Mouse (Mus musculus): ENCODE results near the gene Rnd1. TPM values are rescaled to one million over a fixed set of nuclear protein-coding genes. Genes with fewer than 3 reads are reported as not detected.

The Rnd1 gene
- polyA plus RNA-seq, 1 experiment from 2014 or later: 12.7 TPM

DNA sequence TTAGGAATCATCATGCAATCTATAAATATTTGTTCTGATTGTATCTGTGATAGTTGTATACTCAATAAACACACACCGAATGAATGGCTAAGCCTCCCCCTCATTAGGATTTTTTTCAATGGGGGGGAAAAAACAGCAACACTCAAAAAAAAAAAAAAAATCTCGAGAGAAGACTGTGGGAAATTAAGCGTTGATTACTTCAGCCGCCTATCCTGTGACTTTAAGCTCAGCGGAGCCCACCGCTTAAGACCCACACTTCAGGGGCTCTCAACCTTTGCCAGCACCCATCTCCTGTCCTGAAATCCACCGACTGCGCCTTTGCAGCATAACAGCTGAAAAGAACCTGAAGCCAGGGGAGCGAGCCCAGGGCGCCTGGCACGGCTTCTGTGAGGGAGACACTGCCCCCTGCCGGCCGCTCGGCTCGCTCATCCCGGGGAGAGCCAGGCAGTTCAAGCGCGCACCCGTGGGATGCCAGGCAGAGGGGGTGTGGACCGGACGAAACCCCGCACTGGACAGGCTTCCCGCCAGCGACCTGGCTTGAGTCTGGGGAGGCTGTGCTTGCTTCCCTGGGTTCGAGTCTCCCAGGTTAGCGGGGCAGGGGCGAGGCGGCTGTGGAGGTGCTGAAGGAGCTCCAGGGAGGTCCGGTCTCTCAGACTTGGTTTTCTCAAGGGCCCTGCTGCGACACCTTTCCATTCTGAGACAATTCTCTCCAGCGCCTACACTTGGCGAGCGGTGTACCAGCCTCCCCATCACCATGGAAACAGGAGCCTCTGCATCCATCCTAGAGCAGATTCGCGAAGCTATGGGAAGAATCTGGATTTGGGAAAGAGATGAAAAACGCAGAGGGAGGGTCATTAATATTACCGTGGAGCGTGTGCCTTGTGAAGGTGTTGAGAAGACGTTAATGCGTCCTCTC lies 22.2 kb upstream of the Rnd1 start:
- peak overlapping the region; percentile 19 for H3K27ac ChIP-seq
- H3K4me2 ChIP-seq (replicated peaks): peak overlapping the region; percentile 64
- H3K9me3 ChIP-seq: no peaks in the 10 kb centered on the region
- no peaks in the 10 kb centered on the region for H3K36me3 ChIP-seq
- WGBS: 5% methylated on average over 40 of the region's 40 CpGs
- peaks cover 13% of the 10 kb centered on the region for H3K4me1 ChIP-seq (replicated peaks)
- peak overlapping the region; percentile 56; the same call in 1 of the 2 replicates for H3K9ac ChIP-seq (replicated peaks)
- peak; percentile 93 for ATAC-seq
- H3K4me3 ChIP-seq (replicated peaks): peak overlapping the region; percentile 40
- H3K27me3 ChIP-seq: peaks cover 41% of the 10 kb centered on the region

DNA sequence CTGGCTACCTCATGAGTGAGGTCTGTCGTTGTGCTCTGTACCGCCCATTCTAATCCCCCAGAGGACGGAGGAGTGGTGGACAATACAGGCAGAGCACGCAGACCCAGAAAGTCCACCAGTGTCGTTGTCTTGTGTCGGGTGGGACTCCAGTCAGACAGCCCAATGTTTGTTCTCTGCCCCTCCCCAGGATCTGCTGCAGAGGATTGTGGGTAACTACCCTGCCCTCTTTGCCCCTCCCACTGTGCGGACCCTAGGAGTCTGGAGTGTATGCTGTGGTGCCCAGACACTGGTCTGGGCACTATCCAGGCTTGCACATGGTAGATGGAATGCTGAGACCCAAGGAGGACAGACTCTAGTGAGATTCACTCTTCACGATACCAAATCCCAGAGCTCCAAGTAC lies 19.0 kb upstream of the Rnd1 start:
- 51% methylated on average over 8 of the region's 8 CpGs for WGBS
- no peak for ATAC-seq

DNA sequence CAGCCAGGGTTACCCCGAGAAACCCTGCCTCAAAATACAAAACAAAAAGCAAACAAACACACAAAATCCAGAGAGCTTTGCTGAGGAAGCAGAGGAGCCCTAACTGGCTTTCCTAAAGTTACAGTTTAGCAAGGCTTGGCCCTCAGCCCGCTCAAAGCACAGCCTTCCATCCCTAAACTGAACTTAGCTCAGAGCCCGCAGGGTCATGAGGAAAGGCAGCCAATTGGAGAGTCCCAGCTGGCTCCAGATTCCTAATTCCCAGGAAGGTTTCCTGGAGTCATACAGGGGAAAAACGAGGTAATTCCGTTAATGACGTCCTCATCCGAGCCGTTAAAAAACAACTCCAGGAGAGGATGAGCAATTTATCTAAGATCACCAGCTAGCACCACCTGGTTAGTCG lies 18.5 kb upstream of the Rnd1 start:
- Histone ChIP-seq H3K9me3 (no peaks in the 10 kb centered on the region), H3K27ac (no peak overlapping the region), H3K4me1 (replicated peaks) (peaks cover 30% of the 10 kb centered on the region), H3K36me3 (no peaks in the 10 kb centered on the region), H3K4me2 (replicated peaks) (no peak overlapping the region), H3K9ac (replicated peaks) (no peak overlapping the region), H3K4me3 (replicated peaks) (no peak overlapping the region), H3K27me3 (peaks cover 10% of the 10 kb centered on the region)
- WGBS: 64% methylated on average over 9 of the region's 9 CpGs
- ATAC-seq: no peak

More for the DNA sequence above, 19.0 kb upstream of the Rnd1 start:
- peaks cover 25% of the 10 kb centered on the region for H3K4me1 ChIP-seq (replicated peaks)
- peaks cover 15% of the 10 kb centered on the region for H3K27me3 ChIP-seq
- no peak overlapping the region for H3K4me2 ChIP-seq (replicated peaks)
- H3K36me3 ChIP-seq: no peaks in the 10 kb centered on the region
- H3K9ac ChIP-seq (replicated peaks): no peak overlapping the region
- H3K9me3 ChIP-seq: no peaks in the 10 kb centered on the region
- no peak overlapping the region for H3K27ac ChIP-seq
- no peak overlapping the region for H3K4me3 ChIP-seq (replicated peaks)

DNA sequence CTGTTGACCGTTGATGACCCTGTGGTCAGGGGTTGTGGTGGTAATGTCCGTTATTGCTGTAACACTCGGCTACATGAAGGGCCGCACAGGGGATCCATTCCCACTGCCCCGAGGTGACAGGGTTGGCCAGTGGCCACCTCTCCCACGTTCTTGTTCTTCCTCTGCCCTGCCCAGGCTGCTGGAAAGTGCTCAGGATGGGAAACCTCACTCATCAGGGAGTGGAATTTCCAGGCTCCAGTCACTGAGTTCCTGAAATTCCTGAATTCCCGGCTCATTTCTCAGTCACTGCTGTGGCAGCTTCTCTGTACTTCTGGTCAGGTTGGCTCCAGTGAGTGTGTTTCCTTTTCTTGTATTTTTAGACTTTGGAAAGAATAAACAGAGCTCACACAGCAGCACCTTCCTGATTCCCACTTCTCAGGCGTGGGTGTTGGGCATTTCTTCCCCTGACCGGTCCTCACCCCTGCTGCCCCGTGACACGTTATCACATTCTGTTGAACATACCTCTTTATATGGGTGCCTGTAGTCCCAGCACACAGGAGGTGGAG lies 15.0 kb upstream of the Rnd1 start:
- Histone ChIP-seq H3K4me1 (replicated peaks) (peaks cover 31% of the 10 kb centered on the region), H3K4me2 (replicated peaks) (no peak overlapping the region), H3K9me3 (no peaks in the 10 kb centered on the region), H3K27ac (0 out of 2 replicates have a peak overlapping the region, but pooled peaks have one; percentile 63), H3K9ac (replicated peaks) (no peak overlapping the region), H3K4me3 (replicated peaks) (no peak overlapping the region), H3K27me3 (no peaks in the 10 kb centered on the region), H3K36me3 (no peaks in the 10 kb centered on the region)
- no peak for ATAC-seq
- 52% methylated on average over 11 of the region's 11 CpGs for WGBS

DNA sequence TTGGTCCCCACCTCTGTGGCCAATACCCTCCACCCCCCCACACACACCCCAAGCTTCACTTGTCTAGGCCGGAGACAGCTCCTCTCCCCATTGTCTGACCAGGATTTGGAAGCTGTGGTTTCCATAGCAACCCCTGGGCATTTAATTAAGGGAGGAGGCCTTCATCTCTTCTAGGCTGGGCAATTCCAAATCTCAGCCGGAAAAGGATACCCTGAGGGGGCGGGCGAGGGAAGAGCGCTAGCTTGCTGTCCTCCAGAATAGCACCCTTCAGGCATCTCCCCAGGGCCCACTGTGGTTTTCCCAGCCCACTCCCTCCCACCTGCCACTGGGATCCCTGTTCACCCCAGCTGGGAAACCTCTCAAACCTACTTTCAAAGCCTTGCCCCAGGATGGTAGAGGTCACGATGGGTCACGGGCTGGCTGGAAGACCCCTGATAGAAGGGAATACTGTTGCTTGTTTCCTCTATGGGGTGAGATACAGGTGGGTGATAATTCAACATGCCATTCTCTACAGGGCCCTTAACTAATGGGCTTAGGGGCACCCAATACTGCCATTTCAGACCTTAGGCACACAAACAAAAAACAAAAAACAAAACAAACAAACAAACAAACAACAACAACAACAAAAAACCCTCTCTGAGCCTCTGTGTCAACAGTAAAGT lies 14.4 kb upstream of the Rnd1 start:
- ATAC-seq: peak; percentile 87
- peaks cover 31% of the 10 kb centered on the region for H3K4me1 ChIP-seq (replicated peaks)
- H3K36me3 ChIP-seq: no peaks in the 10 kb centered on the region
- peak overlapping the region; percentile 63 for H3K27ac ChIP-seq
- H3K9me3 ChIP-seq: no peaks in the 10 kb centered on the region
- no peaks in the 10 kb centered on the region for H3K27me3 ChIP-seq
- H3K9ac ChIP-seq (replicated peaks): 0 out of 2 replicates have a peak overlapping the region, but pooled peaks have one; percentile 26
- H3K4me2 ChIP-seq (replicated peaks): peak overlapping the region; percentile 17
- WGBS: 2% methylated on average over 7 of the region's 7 CpGs
- H3K4me3 ChIP-seq (replicated peaks): no peak overlapping the region

DNA sequence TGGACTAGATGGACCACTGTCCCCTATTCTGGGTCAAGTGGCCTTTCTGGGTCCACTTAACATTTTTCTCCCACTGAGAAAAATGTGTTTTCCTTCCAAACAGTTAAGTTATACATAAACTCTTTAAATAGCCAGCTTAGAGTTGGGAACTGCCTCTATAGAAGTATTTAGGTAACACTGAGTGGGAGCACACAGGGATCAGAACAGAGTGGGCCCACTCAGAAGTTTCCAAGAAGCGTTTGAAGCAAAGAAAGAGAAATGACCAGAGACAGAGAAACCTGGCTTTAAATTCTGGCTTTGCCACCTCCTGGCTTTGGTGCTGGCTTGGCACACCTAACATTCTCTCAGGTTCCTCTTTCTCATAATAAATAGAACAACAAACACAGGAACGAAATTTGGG lies 12.4 kb upstream of the Rnd1 start:
- Histone ChIP-seq H3K27ac (no peak overlapping the region), H3K27me3 (no peaks in the 10 kb centered on the region), H3K36me3 (no peaks in the 10 kb centered on the region), H3K4me2 (replicated peaks) (no peak overlapping the region), H3K9ac (replicated peaks) (no peak overlapping the region), H3K9me3 (no peaks in the 10 kb centered on the region), H3K4me1 (replicated peaks) (peaks cover 31% of the 10 kb centered on the region), H3K4me3 (replicated peaks) (no peak overlapping the region)
- 85% methylated on average over 2 of the region's 2 CpGs for WGBS
- ATAC-seq: no peak

DNA sequence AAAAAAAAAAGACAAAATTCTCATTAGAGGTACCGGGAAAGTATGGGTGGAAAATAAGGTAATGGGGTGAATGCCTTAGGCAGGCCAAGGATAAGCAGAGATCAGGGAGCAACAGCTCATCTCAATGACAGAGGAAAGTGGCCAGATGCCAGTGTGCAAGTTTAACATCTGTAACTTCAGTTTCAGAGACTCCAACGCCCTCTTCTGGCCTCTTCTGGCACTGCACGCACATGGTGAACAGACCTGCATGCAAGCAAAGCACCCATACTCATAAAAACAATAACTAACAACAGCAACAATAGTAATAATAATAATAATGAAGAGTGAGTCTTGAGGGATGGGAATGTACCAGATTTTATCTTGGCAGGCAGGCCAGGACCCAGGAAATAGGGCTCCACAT lies 8.7 kb upstream of the Rnd1 start:
- peaks cover 15% of the 10 kb centered on the region for H3K4me1 ChIP-seq (replicated peaks)
- no peak for ATAC-seq
- no peaks in the 10 kb centered on the region for H3K27me3 ChIP-seq
- no peak overlapping the region for H3K4me3 ChIP-seq (replicated peaks)
- H3K4me2 ChIP-seq (replicated peaks): no peak overlapping the region
- H3K27ac ChIP-seq: no peak overlapping the region
- WGBS: 71% methylated on average over 3 of the region's 3 CpGs
- no peaks in the 10 kb centered on the region for H3K9me3 ChIP-seq
- no peak overlapping the region for H3K9ac ChIP-seq (replicated peaks)
- no peaks in the 10 kb centered on the region for H3K36me3 ChIP-seq

DNA sequence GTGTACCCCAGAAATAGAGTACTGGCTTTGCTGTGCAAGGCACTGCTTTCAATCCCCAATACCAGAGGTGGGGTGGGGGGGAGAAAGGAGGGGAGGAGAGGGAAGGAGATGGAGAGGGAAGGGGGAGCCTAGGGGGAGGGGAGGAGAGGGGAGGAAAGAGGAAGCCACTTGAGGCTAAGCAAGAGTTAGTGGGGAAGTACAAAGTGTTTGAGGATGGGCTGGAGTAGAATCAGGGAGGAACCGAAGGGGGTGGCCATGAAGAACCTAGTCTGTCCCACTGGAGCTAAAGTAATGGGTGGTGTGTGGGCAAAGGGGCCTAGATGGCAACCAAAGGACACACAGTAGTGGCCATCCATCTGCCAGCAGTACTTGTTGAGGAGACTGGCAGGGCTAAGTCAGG lies 6.5 kb upstream of the Rnd1 start:
- no peak overlapping the region for H3K9ac ChIP-seq (replicated peaks)
- H3K4me2 ChIP-seq (replicated peaks): no peak overlapping the region
- 92% methylated on average over 1 of the region's 1 CpGs for WGBS
- no peak overlapping the region for H3K27ac ChIP-seq
- H3K4me1 ChIP-seq (replicated peaks): 0 out of 2 replicates have a peak, but pooled peaks cover 1% of the 10 kb centered on the region
- no peak overlapping the region for H3K4me3 ChIP-seq (replicated peaks)
- H3K27me3 ChIP-seq: 0 out of 2 replicates have a peak, but pooled peaks cover under 1% of the 10 kb centered on the region
- no peaks in the 10 kb centered on the region for H3K9me3 ChIP-seq
- no peak for ATAC-seq
- H3K36me3 ChIP-seq: no peaks in the 10 kb centered on the region

DNA sequence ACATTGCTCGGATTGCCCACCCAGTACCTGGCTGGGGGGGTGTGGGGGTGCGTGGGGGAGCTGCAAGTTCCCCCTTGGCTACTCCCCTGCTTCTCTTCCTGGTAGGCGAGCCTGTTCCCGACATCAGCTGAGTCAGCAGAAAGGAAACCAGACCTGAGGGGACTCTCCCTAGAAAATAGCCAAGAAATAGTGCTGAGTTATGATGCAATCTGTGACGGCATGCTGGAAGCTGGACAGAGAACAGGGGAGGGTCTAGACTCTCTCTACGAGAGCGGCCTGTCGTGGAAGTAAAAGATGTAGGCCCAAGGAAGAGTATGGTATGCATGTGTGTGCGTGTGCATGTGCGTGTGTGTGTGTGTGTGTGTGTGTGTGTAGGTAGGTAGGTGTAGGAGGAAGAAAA lies 5.9 kb upstream of the Rnd1 start:
- Histone ChIP-seq H3K9ac (replicated peaks) (no peak overlapping the region), H3K9me3 (no peaks in the 10 kb centered on the region), H3K36me3 (no peaks in the 10 kb centered on the region), H3K4me3 (replicated peaks) (no peak overlapping the region), H3K4me1 (replicated peaks) (no peaks in the 10 kb centered on the region), H3K4me2 (replicated peaks) (no peak overlapping the region), H3K27ac (no peak overlapping the region), H3K27me3 (0 out of 2 replicates have a peak, but pooled peaks cover 4% of the 10 kb centered on the region)
- WGBS: 75% methylated on average over 10 of the region's 10 CpGs
- no peak for ATAC-seq

DNA sequence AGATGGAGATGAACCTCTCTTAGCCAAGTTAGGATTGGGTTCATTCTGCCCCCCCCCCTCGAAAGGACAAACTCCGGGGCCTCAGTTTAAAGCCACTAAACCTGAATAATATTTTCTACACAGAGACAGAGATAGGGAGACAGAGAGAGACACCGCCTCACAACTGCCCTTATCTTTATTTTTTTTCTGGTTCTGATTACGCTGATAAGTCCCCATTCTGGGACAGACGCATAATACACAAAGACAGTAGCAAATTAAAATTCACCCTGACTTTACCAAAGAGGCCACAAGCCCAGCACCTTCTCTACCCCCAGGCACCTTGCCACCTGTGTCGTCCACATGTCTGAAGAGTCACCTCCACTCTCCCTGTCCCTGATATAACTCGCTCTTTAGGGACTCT lies 4.4 kb upstream of the Rnd1 start:
- no peak overlapping the region for H3K4me2 ChIP-seq (replicated peaks)
- no peak overlapping the region for H3K27ac ChIP-seq
- no peak overlapping the region for H3K4me3 ChIP-seq (replicated peaks)
- no peaks in the 10 kb centered on the region for H3K9me3 ChIP-seq
- 83% methylated on average over 7 of the region's 7 CpGs for WGBS
- no peak overlapping the region for H3K9ac ChIP-seq (replicated peaks)
- H3K27me3 ChIP-seq: 0 out of 2 replicates have a peak, but pooled peaks cover 4% of the 10 kb centered on the region
- ATAC-seq: no peak
- peaks cover 12% of the 10 kb centered on the region for H3K4me1 ChIP-seq (replicated peaks)
- H3K36me3 ChIP-seq: no peaks in the 10 kb centered on the region

DNA sequence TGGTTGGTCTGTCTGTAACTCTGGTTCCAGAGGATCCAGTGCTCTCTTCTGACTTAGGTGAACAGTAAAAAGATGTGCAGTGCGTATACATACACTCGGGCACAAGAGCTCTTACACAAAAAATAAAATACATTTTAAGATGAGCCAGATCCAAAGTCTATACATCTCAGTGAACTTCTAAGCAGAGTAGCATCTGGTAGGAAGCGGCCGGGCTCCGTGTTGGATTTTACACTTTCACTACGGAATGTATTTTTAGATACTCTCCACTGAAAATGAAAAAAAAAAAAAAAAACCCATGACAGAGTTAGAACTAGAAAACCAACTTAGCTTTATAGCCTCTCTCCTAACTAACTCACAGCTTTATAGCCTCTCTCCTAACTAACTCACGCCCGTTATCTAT lies 3.4 kb upstream of the Rnd1 start:
- no peaks in the 10 kb centered on the region for H3K9me3 ChIP-seq
- H3K4me1 ChIP-seq (replicated peaks): peaks cover 21% of the 10 kb centered on the region
- no peak for ATAC-seq
- no peak overlapping the region for H3K4me3 ChIP-seq (replicated peaks)
- 0 out of 2 replicates have a peak, but pooled peaks cover 9% of the 10 kb centered on the region for H3K27me3 ChIP-seq
- H3K27ac ChIP-seq: no peak overlapping the region
- no peak overlapping the region for H3K4me2 ChIP-seq (replicated peaks)
- H3K36me3 ChIP-seq: no peaks in the 10 kb centered on the region
- WGBS: 94% methylated on average over 8 of the region's 8 CpGs
- H3K9ac ChIP-seq (replicated peaks): no peak overlapping the region

DNA sequence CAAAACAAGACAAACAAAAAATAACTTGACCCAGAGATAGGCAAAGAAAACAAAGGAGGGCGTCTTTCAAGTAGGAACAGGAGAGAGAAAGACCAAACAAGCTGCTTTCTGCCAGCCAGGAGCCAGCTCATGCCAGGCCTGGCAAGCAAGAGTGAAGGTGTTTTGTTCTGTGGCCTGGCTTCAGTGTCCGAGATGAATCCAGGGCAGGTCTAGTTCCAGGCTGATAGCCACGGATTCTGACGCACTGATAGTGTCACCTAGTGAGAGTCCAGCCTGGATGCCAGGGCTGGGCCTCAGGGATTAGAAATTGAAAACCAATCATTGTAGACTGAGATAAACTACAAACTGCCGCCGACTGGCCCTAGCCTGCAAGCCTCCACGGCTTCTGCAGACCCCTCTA lies 716 bp upstream of the Rnd1 start:
- H3K4me1 ChIP-seq (replicated peaks): peaks cover 43% of the 10 kb centered on the region
- H3K9ac ChIP-seq (replicated peaks): no peak overlapping the region
- no peak overlapping the region for H3K4me2 ChIP-seq (replicated peaks)
- no peaks in the 10 kb centered on the region for H3K9me3 ChIP-seq
- no peak for ATAC-seq
- H3K27ac ChIP-seq: no peak overlapping the region
- WGBS: 69% methylated on average over 7 of the region's 7 CpGs
- 0 out of 2 replicates have a peak, but pooled peaks cover 9% of the 10 kb centered on the region for H3K27me3 ChIP-seq
- H3K4me3 ChIP-seq (replicated peaks): 0 out of 2 replicates have a peak overlapping the region, but pooled peaks have one; percentile 54
- no peaks in the 10 kb centered on the region for H3K36me3 ChIP-seq
